Mouse (Mus musculus): Measurements from ENCODE around the gene Zfp616. TPM values are rescaled to one million over a fixed set of nuclear protein-coding genes. Genes with fewer than 3 reads are reported as not detected.

Zfp616 gene
- total RNA-seq (2014; fragmentation: Nextera tagmentation) (not detected in 2 replicates), total RNA-seq (2017) (0.05 and 0.12 TPM in 2 replicates), polyA plus RNA-seq (2012) (not detected in 2 replicates)

DNA sequence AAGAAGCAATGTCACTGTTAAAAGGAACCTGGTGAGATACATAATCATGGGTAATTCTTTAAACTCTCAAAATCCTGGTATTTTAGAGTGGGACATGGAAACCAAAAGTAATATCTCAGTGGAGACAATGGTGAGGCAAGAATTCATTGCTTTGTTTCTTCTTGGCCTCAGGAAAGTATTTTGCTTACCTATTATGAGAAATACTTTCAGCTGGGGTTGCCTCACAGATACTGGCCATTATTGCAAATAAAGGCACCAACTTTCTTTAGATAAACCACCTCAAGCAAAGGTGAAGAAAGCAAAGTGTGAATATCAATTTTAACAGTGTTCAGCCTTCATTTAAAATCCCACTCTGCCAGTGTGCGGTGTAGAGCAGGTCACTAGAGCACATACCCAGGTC is at the start of gene Zfp616:
Gene Zfp616, plus strand, starts transcription at position 301 of the 400 bp plus-strand sequence.
- no peaks in the 10 kb centered on the region for H3K36me3 ChIP-seq (replicated peaks)
- H3K4me3 ChIP-seq (ENCODE audit: low read depth, low read length) = no peak within 1 kb of the TSS
- H3K4me1 ChIP-seq (ENCODE audit: insufficient read depth, low read depth, low read length) = no peaks in the 10 kb centered on the region
- DNase-seq (ENCODE audit: low spot score) (no peak), ATAC-seq (ENCODE audit: extremely low read depth, insufficient number of reproducible peaks, low FRiP score, poor library complexity, severe bottlenecking) (no peak)
- no peaks in the 10 kb centered on the region for H3K27me3 ChIP-seq (ENCODE audit: insufficient read depth, low read length)
- no peak for TF ChIP-seq POLR2AphosphoS5 (IDR thresholded peaks at IDR 0.05; ENCODE audit: insufficient replicate concordance, low read depth, low read length)
- no peak for TF ChIP-seq CTCF (IDR thresholded peaks at IDR 0.05; ENCODE audit: low read depth, low read length)
- no peak for TF ChIP-seq GATA2 (IDR thresholded peaks at IDR 0.05; ENCODE audit: borderline replicate concordance, low read depth, low read length)
- TF ChIP-seq TAL1 (conservative IDR thresholded peaks at IDR 0.05; ENCODE audit: low read depth, low read length) = no peak
- TF ChIP-seq GATA1 (IDR thresholded peaks at IDR 0.05; ENCODE audit: borderline replicate concordance, low read length) = no peak
- H3K9me3 ChIP-seq (replicated peaks) = no peaks in the 10 kb centered on the region

DNA sequence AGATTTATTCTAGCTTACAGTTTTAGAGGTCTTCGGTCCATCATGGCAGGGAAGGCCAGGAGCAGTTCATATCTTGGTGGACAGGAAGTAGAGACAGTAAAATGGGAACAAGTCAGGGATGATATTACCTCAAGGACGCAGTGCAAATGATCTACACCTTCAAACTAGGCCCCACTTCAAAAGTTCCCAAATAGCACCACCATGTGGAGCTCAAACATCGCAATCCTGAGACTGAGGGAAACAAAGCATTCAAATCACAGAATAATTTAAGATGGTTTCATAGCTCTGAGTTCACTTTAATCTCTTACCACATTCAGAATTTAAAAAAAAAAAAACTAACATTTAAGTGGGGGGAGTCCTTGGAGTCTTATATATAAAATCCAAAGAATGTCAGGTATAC is 18.4 kb upstream of the Zfp616 start:
- Histone ChIP-seq H3K36me3 (replicated peaks) (no peaks in the 10 kb centered on the region), H3K4me1 (ENCODE audit: insufficient read depth, low read depth, low read length) (no peaks in the 10 kb centered on the region), H3K4me3 (ENCODE audit: low read depth, low read length) (no peak overlapping the region), H3K27me3 (ENCODE audit: insufficient read depth, low read length) (no peaks in the 10 kb centered on the region), H3K9me3 (replicated peaks) (no peaks in the 10 kb centered on the region)
- DNase-seq (ENCODE audit: low spot score) (no peak), ATAC-seq (ENCODE audit: extremely low read depth, insufficient number of reproducible peaks, low FRiP score, poor library complexity, severe bottlenecking) (no peak)
- TF ChIP-seq TAL1 (conservative IDR thresholded peaks at IDR 0.05; ENCODE audit: low read depth, low read length) = no peak
- no peak for TF ChIP-seq CTCF (IDR thresholded peaks at IDR 0.05; ENCODE audit: low read depth, low read length)
- TF ChIP-seq GATA2 (IDR thresholded peaks at IDR 0.05; ENCODE audit: borderline replicate concordance, low read depth, low read length) = no peak
- no peak for TF ChIP-seq GATA1 (IDR thresholded peaks at IDR 0.05; ENCODE audit: borderline replicate concordance, low read length)
- TF ChIP-seq POLR2AphosphoS5 (IDR thresholded peaks at IDR 0.05; ENCODE audit: insufficient replicate concordance, low read depth, low read length) = no peak

DNA sequence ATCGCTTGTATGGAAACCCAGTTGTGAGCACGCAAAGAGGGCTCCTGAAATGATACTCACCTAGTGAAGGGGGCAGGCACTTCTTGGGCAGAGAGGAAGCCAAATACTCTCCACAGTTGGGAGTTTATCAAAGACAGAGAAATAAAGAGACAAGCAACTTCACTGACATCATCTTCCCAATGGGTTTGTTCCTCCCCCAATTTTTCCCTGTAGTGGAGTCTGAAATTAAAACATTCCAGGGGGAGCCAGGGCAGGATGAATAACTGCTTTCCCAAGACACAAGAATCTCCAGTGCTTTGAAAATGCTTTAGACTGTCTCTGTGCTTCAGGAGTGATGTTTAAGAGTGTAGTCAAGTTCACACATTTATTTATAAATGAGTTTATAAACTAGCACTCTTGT is 13.3 kb upstream of the Zfp616 start, which contains the start of the genes Olfr139 and Olfr399:
Gene Olfr139, minus strand, starts transcription at position 101 of the 400 bp plus-strand sequence.
Gene Olfr399, minus strand, starts transcription at position 165 of the 400 bp plus-strand sequence.
- Histone ChIP-seq H3K36me3 (replicated peaks) (no peaks in the 10 kb centered on the region), H3K4me3 (ENCODE audit: low read depth, low read length) (no peak within 1 kb of the TSS), H3K9me3 (replicated peaks) (no peaks in the 10 kb centered on the region), H3K27me3 (ENCODE audit: insufficient read depth, low read length) (no peaks in the 10 kb centered on the region; the same call in 1 of the 2 replicates), H3K4me1 (ENCODE audit: insufficient read depth, low read depth, low read length) (no peaks in the 10 kb centered on the region)
- TF ChIP-seq GATA1 (IDR thresholded peaks at IDR 0.05; ENCODE audit: borderline replicate concordance, low read length) = no peak
- TF ChIP-seq TAL1 (conservative IDR thresholded peaks at IDR 0.05; ENCODE audit: low read depth, low read length) = no peak
- TF ChIP-seq POLR2AphosphoS5 (IDR thresholded peaks at IDR 0.05; ENCODE audit: insufficient replicate concordance, low read depth, low read length) = no peak
- TF ChIP-seq CTCF (IDR thresholded peaks at IDR 0.05; ENCODE audit: low read depth, low read length) = no peak
- no peak for TF ChIP-seq GATA2 (IDR thresholded peaks at IDR 0.05; ENCODE audit: borderline replicate concordance, low read depth, low read length)
- DNase-seq (ENCODE audit: low spot score) (no peak), ATAC-seq (ENCODE audit: extremely low read depth, insufficient number of reproducible peaks, low FRiP score, poor library complexity, severe bottlenecking) (no peak)

DNA sequence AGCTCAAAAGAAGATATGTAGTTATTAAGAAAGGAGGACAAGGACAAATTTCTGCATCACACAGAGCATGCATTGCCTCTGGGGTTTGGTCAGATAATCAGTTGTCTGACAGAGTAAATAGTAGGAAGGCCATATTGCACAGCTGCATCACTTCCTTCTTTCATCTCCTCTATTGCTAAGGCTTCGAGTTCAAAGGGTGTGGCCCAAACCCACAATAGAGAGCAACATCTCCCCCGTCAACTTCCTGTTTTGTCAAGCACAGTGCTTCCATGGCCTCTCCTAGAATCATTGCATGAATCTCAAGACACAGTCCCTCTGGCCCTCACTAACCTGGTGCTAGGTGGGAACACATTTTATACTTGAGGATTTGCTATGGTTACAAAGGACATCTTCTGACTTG is 31.0 kb downstream of the Zfp616 start:
- H3K9me3 ChIP-seq (replicated peaks) = no peaks in the 10 kb centered on the region
- ATAC-seq (ENCODE audit: extremely low read depth, insufficient number of reproducible peaks, low FRiP score, poor library complexity, severe bottlenecking) (0 out of 2 replicates have a peak, but pooled peaks have one; percentile 15), DNase-seq (ENCODE audit: low spot score) (no peak)
- H3K36me3 ChIP-seq (replicated peaks) = no peaks in the 10 kb centered on the region
- H3K4me1 ChIP-seq (ENCODE audit: insufficient read depth, low read depth, low read length) = peaks cover 5% of the 10 kb centered on the region; the same call in 1 of the 2 replicates
- no peak for TF ChIP-seq GATA1 (IDR thresholded peaks at IDR 0.05; ENCODE audit: borderline replicate concordance, low read length)
- TF ChIP-seq POLR2AphosphoS5 (IDR thresholded peaks at IDR 0.05; ENCODE audit: insufficient replicate concordance, low read depth, low read length) = no peak
- TF ChIP-seq TAL1 (conservative IDR thresholded peaks at IDR 0.05; ENCODE audit: low read depth, low read length) = no peak
- no peak for TF ChIP-seq CTCF (IDR thresholded peaks at IDR 0.05; ENCODE audit: low read depth, low read length)
- no peak for TF ChIP-seq GATA2 (IDR thresholded peaks at IDR 0.05; ENCODE audit: borderline replicate concordance, low read depth, low read length)
- H3K27me3 ChIP-seq (ENCODE audit: insufficient read depth, low read length) = no peaks in the 10 kb centered on the region
- H3K4me3 ChIP-seq (ENCODE audit: low read depth, low read length) = no peak overlapping the region

DNA sequence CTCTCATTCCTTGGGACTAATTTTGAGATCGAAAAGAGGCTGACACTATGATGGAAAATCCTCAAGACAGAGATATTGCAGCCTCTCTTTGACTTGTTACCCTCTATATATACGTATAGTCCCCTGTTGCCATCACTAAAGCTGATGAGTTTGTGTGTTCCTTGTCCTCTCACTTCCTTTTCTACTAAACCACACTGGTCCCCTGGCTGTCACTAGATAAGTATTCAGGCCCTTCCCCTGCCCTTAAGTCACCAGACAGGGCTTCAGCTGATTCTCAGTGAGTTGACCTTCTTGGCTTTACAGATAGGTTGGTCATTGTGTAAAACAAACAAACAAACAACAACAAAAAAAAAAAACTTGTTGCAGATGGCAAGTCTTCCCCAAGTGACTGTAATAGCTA is 31.8 kb downstream of the Zfp616 start:
- ATAC-seq (ENCODE audit: extremely low read depth, insufficient number of reproducible peaks, low FRiP score, poor library complexity, severe bottlenecking) (no peak), DNase-seq (ENCODE audit: low spot score) (no peak)
- Histone ChIP-seq H3K4me1 (ENCODE audit: insufficient read depth, low read depth, low read length) (peaks cover 5% of the 10 kb centered on the region; the same call in 1 of the 2 replicates), H3K4me3 (ENCODE audit: low read depth, low read length) (no peak overlapping the region), H3K36me3 (replicated peaks) (no peaks in the 10 kb centered on the region), H3K27me3 (ENCODE audit: insufficient read depth, low read length) (no peaks in the 10 kb centered on the region), H3K9me3 (replicated peaks) (no peaks in the 10 kb centered on the region)
- no peak for TF ChIP-seq GATA2 (IDR thresholded peaks at IDR 0.05; ENCODE audit: borderline replicate concordance, low read depth, low read length)
- no peak for TF ChIP-seq CTCF (IDR thresholded peaks at IDR 0.05; ENCODE audit: low read depth, low read length)
- no peak for TF ChIP-seq TAL1 (conservative IDR thresholded peaks at IDR 0.05; ENCODE audit: low read depth, low read length)
- TF ChIP-seq GATA1 (IDR thresholded peaks at IDR 0.05; ENCODE audit: borderline replicate concordance, low read length) = no peak
- TF ChIP-seq POLR2AphosphoS5 (IDR thresholded peaks at IDR 0.05; ENCODE audit: insufficient replicate concordance, low read depth, low read length) = no peak

DNA sequence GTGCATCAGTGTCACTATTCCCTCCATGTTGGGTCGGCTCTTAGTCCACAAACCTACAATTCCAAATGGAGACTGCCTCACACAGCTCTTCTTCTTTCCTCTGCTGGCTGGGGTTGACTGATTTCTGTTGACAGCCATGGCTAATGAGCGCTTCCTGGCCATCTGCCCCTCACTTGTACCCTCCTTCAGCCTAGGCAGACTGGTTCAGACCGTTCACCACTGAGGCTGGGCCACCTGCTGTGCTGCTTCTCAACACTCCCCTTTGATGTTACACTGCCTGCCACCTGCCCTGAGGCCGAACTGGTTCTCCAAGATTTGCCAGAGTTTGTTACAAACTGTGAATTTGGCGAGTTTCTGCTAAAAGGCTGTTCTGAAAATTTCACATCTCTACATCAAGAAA is 35.3 kb downstream of the Zfp616 start:
- DNase-seq (ENCODE audit: low spot score) (no peak), ATAC-seq (ENCODE audit: extremely low read depth, insufficient number of reproducible peaks, low FRiP score, poor library complexity, severe bottlenecking) (no peak)
- Histone ChIP-seq H3K4me1 (ENCODE audit: insufficient read depth, low read depth, low read length) (peaks cover 5% of the 10 kb centered on the region; the same call in 1 of the 2 replicates), H3K4me3 (ENCODE audit: low read depth, low read length) (no peak overlapping the region), H3K36me3 (replicated peaks) (no peaks in the 10 kb centered on the region), H3K9me3 (replicated peaks) (no peaks in the 10 kb centered on the region), H3K27me3 (ENCODE audit: insufficient read depth, low read length) (no peaks in the 10 kb centered on the region)
- no peak for TF ChIP-seq TAL1 (conservative IDR thresholded peaks at IDR 0.05; ENCODE audit: low read depth, low read length)
- TF ChIP-seq CTCF (IDR thresholded peaks at IDR 0.05; ENCODE audit: low read depth, low read length) = no peak
- no peak for TF ChIP-seq POLR2AphosphoS5 (IDR thresholded peaks at IDR 0.05; ENCODE audit: insufficient replicate concordance, low read depth, low read length)
- no peak for TF ChIP-seq GATA1 (IDR thresholded peaks at IDR 0.05; ENCODE audit: borderline replicate concordance, low read length)
- TF ChIP-seq GATA2 (IDR thresholded peaks at IDR 0.05; ENCODE audit: borderline replicate concordance, low read depth, low read length) = no peak
